Comparison of ENCODE assay signal across 18 mouse cellular contexts in genomic region chr3:157154902-157155301, GRCm38 (mm10).
A peak's percentile ranks its signal among the peaks of the same experiment; 100 is the strongest.
DNase-seq lines count a peak whose midpoint lies in the region; ATAC-seq lines count a peak whose summit lies in the region.
"Had no signal": no experiment of that assay in that cellular context is flagged by ENCODE, and none has a peak within 500 bp of the region (broad histone marks: within the 10 kb centered on the region; RNA-seq: fewer than 3 reads in every experiment).

No protein-coding gene starts in this region.

- no peak overlapping the region for H3K4me2 ChIP-seq in hindbrain, embryonic 13.5 days
- H3K4me2 ChIP-seq in hindbrain, embryonic 12.5 days (replicated peaks) = no peak overlapping the region
- no peak overlapping the region for H3K4me2 ChIP-seq in midbrain, embryonic 14.5 days (ENCODE audit: low read length)
- H3K4me2 ChIP-seq in midbrain, embryonic 16.5 days (ENCODE audit: low read length) = no peak overlapping the region
- H3K4me2 ChIP-seq: heart, embryonic 12.5 days had no signal

- H3K9me3 ChIP-seq in hindbrain, embryonic 13.5 days = no peaks in the 10 kb centered on the region
- no peaks in the 10 kb centered on the region for H3K9me3 ChIP-seq in hindbrain, embryonic 12.5 days (replicated peaks)
- no peaks in the 10 kb centered on the region for H3K9me3 ChIP-seq in midbrain, embryonic 14.5 days (ENCODE audit: control insufficient read depth, low read length)
- no peaks in the 10 kb centered on the region for H3K9me3 ChIP-seq in midbrain, embryonic 10.5 days (replicated peaks)
- no peaks in the 10 kb centered on the region for H3K9me3 ChIP-seq in midbrain, embryonic 16.5 days (replicated peaks; ENCODE audit: control insufficient read depth, low read length, poor library complexity, severe bottlenecking)
- H3K9me3 ChIP-seq: embryonic facial prominence, embryonic 10.5 days; heart, embryonic 12.5 days had no signal

- H3K27ac ChIP-seq in hindbrain, embryonic 13.5 days = no peak overlapping the region
- H3K27ac ChIP-seq in hindbrain, embryonic 12.5 days = no peak overlapping the region
- peak overlapping the region; percentile 26; the same call in 1 of the 2 replicates for H3K27ac ChIP-seq in midbrain, embryonic 14.5 days (replicated peaks; ENCODE audit: low read depth, low read length)
- H3K27ac ChIP-seq in midbrain, embryonic 10.5 days (replicated peaks) = no peak overlapping the region
- peak overlapping the region; percentile 26; the same call in 1 of the 2 replicates for H3K27ac ChIP-seq in midbrain, embryonic 16.5 days (ENCODE audit: low read length)
- H3K27ac ChIP-seq: embryonic facial prominence, embryonic 10.5 days; gastrocnemius, adult 2 months had no signal

- no peaks in the 10 kb centered on the region for H3K27me3 ChIP-seq in hindbrain, embryonic 13.5 days
- no peaks in the 10 kb centered on the region for H3K27me3 ChIP-seq in hindbrain, embryonic 12.5 days
- H3K27me3 ChIP-seq in midbrain, embryonic 14.5 days (ENCODE audit: control insufficient read depth, insufficient read depth, low read length) = no peaks in the 10 kb centered on the region
- H3K27me3 ChIP-seq in midbrain, embryonic 10.5 days (ENCODE audit: low read depth, poor library complexity, severe bottlenecking) = no peaks in the 10 kb centered on the region
- no peaks in the 10 kb centered on the region for H3K27me3 ChIP-seq in midbrain, embryonic 16.5 days (ENCODE audit: control insufficient read depth, insufficient read depth, low read depth, low read length)
- H3K27me3 ChIP-seq: CH12.LX; heart, embryonic 12.5 days; Patski had no signal

- H3K4me3 ChIP-seq in hindbrain, embryonic 13.5 days = no peak overlapping the region
- no peak overlapping the region for H3K4me3 ChIP-seq in hindbrain, embryonic 12.5 days
- no peak overlapping the region for H3K4me3 ChIP-seq in midbrain, embryonic 14.5 days (replicated peaks; ENCODE audit: low read depth, low read length)
- H3K4me3 ChIP-seq in midbrain, embryonic 10.5 days = no peak overlapping the region
- H3K4me3 ChIP-seq in midbrain, embryonic 16.5 days (ENCODE audit: low read depth, low read length) = no peak overlapping the region
- H3K4me3 ChIP-seq: embryonic facial prominence, embryonic 10.5 days; erythroblast, embryonic 14.5 days; gastrocnemius, adult 2 months; heart, embryonic 12.5 days had no signal

- 75% methylated on average over 3 of the region's 3 CpGs for WGBS in hindbrain, embryonic 13.5 days
- 86% methylated on average over 3 of the region's 3 CpGs for WGBS in hindbrain, embryonic 12.5 days
- 65% methylated on average over 3 of the region's 3 CpGs for WGBS in midbrain, embryonic 14.5 days
- WGBS in midbrain, embryonic 10.5 days = 89% methylated on average over 3 of the region's 3 CpGs
- 61% methylated on average over 3 of the region's 3 CpGs for WGBS in midbrain, embryonic 16.5 days

- no peak for DNase-seq in midbrain, embryonic 14.5 days
- DNase-seq in midbrain, embryonic 10.5 days (ENCODE audit: low spot score) = no peak
- DNase-seq: adrenal gland, postnatal 14 days; cerebellum, adult 18-20 months; cerebellum, adult 9-11 months; gastrocnemius, adult 2 months; gastrocnemius, postnatal 25 days had no signal

- H3K4me1 ChIP-seq in hindbrain, embryonic 13.5 days (replicated peaks) = no peaks in the 10 kb centered on the region
- H3K4me1 ChIP-seq in hindbrain, embryonic 12.5 days = no peaks in the 10 kb centered on the region
- no peaks in the 10 kb centered on the region for H3K4me1 ChIP-seq in midbrain, embryonic 14.5 days (ENCODE audit: control insufficient read depth, insufficient read depth, low read length)
- no peaks in the 10 kb centered on the region for H3K4me1 ChIP-seq in midbrain, embryonic 10.5 days
- peaks cover 4% of the 10 kb centered on the region; the same call in 1 of the 2 replicates for H3K4me1 ChIP-seq in midbrain, embryonic 16.5 days (ENCODE audit: control insufficient read depth, insufficient read depth, low read length)
- H3K4me1 ChIP-seq: embryonic facial prominence, embryonic 10.5 days; heart, embryonic 12.5 days had no signal

- H3K9ac ChIP-seq in hindbrain, embryonic 13.5 days = no peak overlapping the region
- H3K9ac ChIP-seq in hindbrain, embryonic 12.5 days = no peak overlapping the region
- H3K9ac ChIP-seq in midbrain, embryonic 14.5 days (replicated peaks; ENCODE audit: low read length) = no peak overlapping the region
- no peak overlapping the region for H3K9ac ChIP-seq in midbrain, embryonic 16.5 days (ENCODE audit: low read depth, low read length)
- H3K9ac ChIP-seq: heart, embryonic 12.5 days had no signal

- H3K36me3 ChIP-seq in hindbrain, embryonic 13.5 days = no peaks in the 10 kb centered on the region
- H3K36me3 ChIP-seq in hindbrain, embryonic 12.5 days = no peaks in the 10 kb centered on the region
- no peaks in the 10 kb centered on the region for H3K36me3 ChIP-seq in midbrain, embryonic 14.5 days (ENCODE audit: control insufficient read depth, insufficient read depth, low read length)
- no peaks in the 10 kb centered on the region for H3K36me3 ChIP-seq in midbrain, embryonic 10.5 days
- no peaks in the 10 kb centered on the region for H3K36me3 ChIP-seq in midbrain, embryonic 16.5 days (ENCODE audit: control insufficient read depth, insufficient read depth, low read length)
- H3K36me3 ChIP-seq: embryonic facial prominence, embryonic 10.5 days; heart, embryonic 12.5 days had no signal

- 0 out of 2 replicates have a peak, but pooled peaks have one; percentile 52 for ATAC-seq in hindbrain, embryonic 13.5 days (ENCODE audit: low FRiP score)
- no peak for ATAC-seq in hindbrain, embryonic 12.5 days (ENCODE audit: low FRiP score)
- ATAC-seq in midbrain, embryonic 14.5 days (ENCODE audit: low FRiP score, low TSS enrichment) = no peak
- ATAC-seq in midbrain, embryonic 16.5 days = 0 out of 2 replicates have a peak, but pooled peaks have one; percentile 62
- no peak for ATAC-seq in erythroblast, adult 5-6 weeks (replicated peaks; ENCODE audit: low FRiP score, poor library complexity, severe bottlenecking)
- ATAC-seq: activated CD4-positive, CD25-positive, alpha-beta regulatory T cell, adult 4 months; intestine, embryonic 16.5 days; Patski had no signal

Comparison
In these comparisons a context has a peak if more than half of its experiments do, and no peak if none do; other contexts are left out.
1. ATAC-seq: peak in hindbrain, embryonic 13.5 days (single experiment) and midbrain, embryonic 16.5 days (single experiment); none in hindbrain, embryonic 12.5 days (single experiment), midbrain, embryonic 14.5 days (single experiment) and erythroblast, adult 5-6 weeks (single experiment).
2. H3K27ac ChIP-seq: peak in midbrain, embryonic 14.5 days (single experiment) and midbrain, embryonic 16.5 days (single experiment); none in hindbrain, embryonic 13.5 days (single experiment), hindbrain, embryonic 12.5 days (single experiment) and midbrain, embryonic 10.5 days (single experiment).